Mouse (Mus musculus) neural tube, embryonic 13.5 days (tissue): ENCODE measurements around the gene Slc35e4. TPM values are rescaled to one million over a fixed set of nuclear protein-coding genes. Genes with fewer than 3 reads are reported as not detected.
"Not testable (repeated sequence)": the region's sequence is repeated elsewhere in the genome, so short reads cannot be mapped to it uniquely, and the experiment has no call there.

Source experiments
- ATAC-seq: fragments of 200-750 bp; cut with Nextera tagmentation; 2 replicates; pipeline ENCODE4 v1.8.0; 2017; ENCODE audit warnings: low read depth, mild to moderate bottlenecking, moderate TSS enrichment, moderate library complexity
- H3K27ac ChIP-seq: fragments of 300-500 bp; sonication (generic); replicated peaks from 2 replicates; pipeline ENCODE4 v1.5.1; 2015; ENCODE audit warnings: moderate library complexity, mild to moderate bottlenecking, inconsistent platforms
- H3K27me3 ChIP-seq: fragments of 300-500 bp; sonication (generic); 2 replicates; pipeline ENCODE4 v1.6.1; 2015; ENCODE audit warnings: mild to moderate bottlenecking, inconsistent platforms
- H3K36me3 ChIP-seq: fragments of 300-500 bp; sonication (generic); 2 replicates; pipeline ENCODE4 v1.6.1; 2015; ENCODE audit warnings: mild to moderate bottlenecking, inconsistent platforms
- H3K4me1 ChIP-seq: fragments of 300-500 bp; sonication (generic); replicated peaks from 2 replicates; pipeline ENCODE4 v1.6.1; 2015; ENCODE audit warnings: inconsistent platforms
- H3K4me2 ChIP-seq: fragments of 300-500 bp; sonication (generic); 2 replicates; pipeline ENCODE4 v1.6.1; 2015; ENCODE audit warnings: inconsistent platforms, mild to moderate bottlenecking, moderate library complexity
- H3K4me3 ChIP-seq: fragments of 300-500 bp; sonication (generic); 2 replicates; pipeline ENCODE4 v1.5.1; 2015; ENCODE audit warnings: mild to moderate bottlenecking, inconsistent platforms
- H3K9ac ChIP-seq: fragments of 300-500 bp; sonication (generic); 2 replicates; pipeline ENCODE4 v1.6.1; 2015; ENCODE audit warnings: moderate library complexity, mild to moderate bottlenecking, inconsistent platforms
- H3K9me3 ChIP-seq: fragments of 300-500 bp; sonication (generic); 2 replicates; pipeline ENCODE4 v1.6.1; 2016; ENCODE audit warnings: inconsistent platforms
- WGBS: fragments of 180-500 bp; shearing (Covaris S2); methylation state at CpG from one replicate; pipeline ENCODE4 v1.1.7; 2015; 5-methylcytosine and 5-hydroxymethylcytosine counted together
- polyA plus RNA-seq: library from polyadenylated mRNA; unstranded; fragments of >200 nt; fragmentation: Nextera tagmentation; extraction: Ambion mirVana; gene quantifications from 2 replicates; pipeline ENCODE4 v1.2.1, GENCODE M21; 2015

The Slc35e4 gene
- 11.9 and 13.3 TPM in 2 replicates for polyA plus RNA-seq

GRCm38 (mm10) chr11:3914109-3914840 lies at the start of gene Slc35e4:
Slc35e4 (minus strand) TSS chr11:3914664.
- Histone ChIP-seq H3K4me2 (peak within 1 kb of the TSS; percentile 93), H3K4me3 (peak within 1 kb of the TSS; percentile 64), H3K9ac (peak within 1 kb of the TSS; percentile 82), H3K27me3 (0 out of 2 replicates have a peak, but pooled peaks cover 8% of the 10 kb centered on the region), H3K27ac (peak within 1 kb of the TSS; percentile 77), H3K4me1 (peaks cover 52% of the 10 kb centered on the region), H3K9me3 (no peaks in the 10 kb centered on the region), H3K36me3 (no peaks in the 10 kb centered on the region)
- ATAC-seq, result peak; percentile 72
- WGBS, result 1% methylated on average over 28 of the region's 28 CpGs

GRCm38 (mm10) chr11:3963610-3964415 lies 49.3 kb upstream of the Slc35e4 start, which contains the start of gene Pes1:
Pes1 (plus strand) TSS chr11:3963975.
- Histone ChIP-seq H3K36me3 (peaks cover 6% of the 10 kb centered on the region), H3K27ac (peak within 1 kb of the TSS; percentile 35; the same call in 1 of the 2 replicates)

GRCm38 (mm10) chr11:3963155-3963554 lies 48.7 kb upstream of the Slc35e4 start:
- H3K27ac ChIP-seq, result peak overlapping the region; percentile 35; the same call in 1 of the 2 replicates
- 81% methylated on average over 10 of the region's 10 CpGs for WGBS
- 0 out of 2 replicates have a peak overlapping the region, but pooled peaks have one; percentile 6 for H3K9ac ChIP-seq

More at GRCm38 (mm10) chr11:3963610-3964415, 49.3 kb upstream of the Slc35e4 start, which contains the start of gene Pes1:
- H3K9me3 ChIP-seq, result no peaks in the 10 kb centered on the region
- peak; percentile 95 for ATAC-seq
- peak within 1 kb of the TSS; percentile 79 for H3K9ac ChIP-seq
- H3K4me2 ChIP-seq, result peak within 1 kb of the TSS; percentile 73
- WGBS, result under 1% methylated on average over 31 of the region's 31 CpGs
- H3K4me3 ChIP-seq, result peak within 1 kb of the TSS; percentile 74
- no peaks in the 10 kb centered on the region for H3K27me3 ChIP-seq
- peaks cover 28% of the 10 kb centered on the region for H3K4me1 ChIP-seq

GRCm38 (mm10) chr11:3961761-3962160 lies 47.3 kb upstream of the Slc35e4 start:
- no peaks in the 10 kb centered on the region for H3K9me3 ChIP-seq
- H3K4me1 ChIP-seq, result peaks cover 28% of the 10 kb centered on the region
- no peak overlapping the region for H3K9ac ChIP-seq
- ATAC-seq, result no peak
- no peaks in the 10 kb centered on the region for H3K36me3 ChIP-seq
- no peak overlapping the region for H3K4me2 ChIP-seq
- H3K27me3 ChIP-seq, result 0 out of 2 replicates have a peak, but pooled peaks cover 5% of the 10 kb centered on the region
- WGBS, result 72% methylated on average over 3 of the region's 3 CpGs
- no peak overlapping the region for H3K27ac ChIP-seq
- H3K4me3 ChIP-seq, result no peak overlapping the region

More at GRCm38 (mm10) chr11:3963155-3963554, 48.7 kb upstream of the Slc35e4 start:
- Histone ChIP-seq H3K4me2 (peak overlapping the region; percentile 73), H3K36me3 (peaks cover 1% of the 10 kb centered on the region), H3K4me1 (peaks cover 28% of the 10 kb centered on the region), H3K4me3 (peak overlapping the region; percentile 74), H3K9me3 (no peaks in the 10 kb centered on the region), H3K27me3 (no peaks in the 10 kb centered on the region)
- ATAC-seq, result 0 out of 2 replicates have a peak, but pooled peaks have one; percentile 15

- 54% methylated on average over 2 of the region's 2 CpGs for WGBS
- no peak for ATAC-seq
- Histone ChIP-seq H3K4me3 (no peak overlapping the region), H3K4me2 (no peak overlapping the region), H3K27ac (no peak overlapping the region), H3K36me3 (no peaks in the 10 kb centered on the region), H3K9me3 (0 out of 2 replicates have a peak, but pooled peaks cover 2% of the 10 kb centered on the region), H3K27me3 (0 out of 2 replicates have a peak, but pooled peaks cover 5% of the 10 kb centered on the region), H3K9ac (no peak overlapping the region), H3K4me1 (peaks cover 21% of the 10 kb centered on the region)
These were observed 46.4 kb upstream of the Slc35e4 start for GRCm38 (mm10) chr11:3960901-3961300.

- not testable (repeated sequence) for H3K4me2 ChIP-seq, H3K27me3 ChIP-seq, H3K4me3 ChIP-seq, H3K27ac ChIP-seq, H3K9ac ChIP-seq, H3K4me1 ChIP-seq, H3K36me3 ChIP-seq, ATAC-seq
- WGBS, result 81% methylated on average over 4 of the region's 4 CpGs
- 0 out of 2 replicates have a peak, but pooled peaks cover 11% of the 10 kb centered on the region for H3K9me3 ChIP-seq
These were observed 40.9 kb upstream of the Slc35e4 start for GRCm38 (mm10) chr11:3955371-3955770.

- not testable (repeated sequence) for H3K4me1 ChIP-seq, H3K36me3 ChIP-seq, ATAC-seq, H3K4me3 ChIP-seq, H3K9ac ChIP-seq, H3K27ac ChIP-seq, H3K27me3 ChIP-seq, H3K4me2 ChIP-seq
- 81% methylated on average over 5 of the region's 5 CpGs for WGBS
- H3K9me3 ChIP-seq, result 0 out of 2 replicates have a peak, but pooled peaks cover 11% of the 10 kb centered on the region
These were observed 40.4 kb upstream of the Slc35e4 start for GRCm38 (mm10) chr11:3954876-3955275.

GRCm38 (mm10) chr11:3946386-3946785 lies 31.9 kb upstream of the Slc35e4 start:
- Histone ChIP-seq H3K9me3 (no peaks in the 10 kb centered on the region), H3K4me3 (no peak overlapping the region)
- ATAC-seq, result no peak

GRCm38 (mm10) chr11:3941371-3941770 lies 26.9 kb upstream of the Slc35e4 start:
- H3K27ac ChIP-seq, result no peak overlapping the region
- H3K4me3 ChIP-seq, result no peak overlapping the region
- H3K4me2 ChIP-seq, result no peak overlapping the region
- H3K9ac ChIP-seq, result no peak overlapping the region
- no peaks in the 10 kb centered on the region for H3K9me3 ChIP-seq
- H3K36me3 ChIP-seq, result no peaks in the 10 kb centered on the region
- no peaks in the 10 kb centered on the region for H3K27me3 ChIP-seq
- ATAC-seq, result no peak
- 93% methylated on average over 7 of the region's 7 CpGs for WGBS
- no peaks in the 10 kb centered on the region for H3K4me1 ChIP-seq

More at GRCm38 (mm10) chr11:3946386-3946785, 31.9 kb upstream of the Slc35e4 start:
- WGBS, result 20% methylated on average over 1 of the region's 1 CpGs
- Histone ChIP-seq H3K36me3 (no peaks in the 10 kb centered on the region), H3K4me1 (no peaks in the 10 kb centered on the region), H3K27ac (no peak overlapping the region), H3K9ac (no peak overlapping the region), H3K27me3 (no peaks in the 10 kb centered on the region), H3K4me2 (no peak overlapping the region)

- Histone ChIP-seq H3K4me1 (0 out of 2 replicates have a peak, but pooled peaks cover under 1% of the 10 kb centered on the region), H3K27ac (no peak overlapping the region), H3K27me3 (no peaks in the 10 kb centered on the region), H3K4me2 (no peak overlapping the region), H3K9ac (no peak overlapping the region), H3K4me3 (no peak overlapping the region), H3K36me3 (no peaks in the 10 kb centered on the region), H3K9me3 (no peaks in the 10 kb centered on the region)
- no peak for ATAC-seq
- 85% methylated on average over 13 of the region's 13 CpGs for WGBS
These were observed 22.9 kb upstream of the Slc35e4 start for GRCm38 (mm10) chr11:3937321-3937874.

- no peak for ATAC-seq
- no peak overlapping the region for H3K4me2 ChIP-seq
- no peak overlapping the region for H3K27ac ChIP-seq
- H3K4me1 ChIP-seq, result peaks cover 9% of the 10 kb centered on the region
- no peak overlapping the region for H3K9ac ChIP-seq
- no peaks in the 10 kb centered on the region for H3K27me3 ChIP-seq
- no peaks in the 10 kb centered on the region for H3K9me3 ChIP-seq
- H3K36me3 ChIP-seq, result no peaks in the 10 kb centered on the region
- H3K4me3 ChIP-seq, result no peak overlapping the region
- 86% methylated on average over 3 of the region's 3 CpGs for WGBS
These were observed 21.9 kb upstream of the Slc35e4 start for GRCm38 (mm10) chr11:3936318-3936717.
